Mouse (Mus musculus) forebrain, embryonic 14.5 days (tissue): Measurements from ENCODE around the gene Guk1. TPM values are rescaled to one million over a fixed set of nuclear protein-coding genes. Genes with fewer than 3 reads are reported as not detected.

ENCODE experiments used
- ATAC-seq: fragments of 200-750 bp; cut with Nextera tagmentation; 2 replicates; pipeline ENCODE4 v1.8.0; 2017; ENCODE audit warnings: mild to moderate bottlenecking, moderate library complexity
- DNase-seq: peaks from one replicate; pipeline ENCODE4 v3.0.0-alpha.2; 2015; ENCODE audit warnings: low spot score
- H3K27ac ChIP-seq: fragments of 300-500 bp; sonication (generic); 2 replicates; pipeline ENCODE4 v1.5.1; 2014; ENCODE audit warnings: low read depth, mild to moderate bottlenecking, control low read depth, low read length, moderate library complexity
- H3K27me3 ChIP-seq: fragments of 300-500 bp; sonication (generic); replicated peaks from 2 replicates; pipeline ENCODE4 v1.6.1; 2014; ENCODE audit warnings: low read length, control low read depth, mixed read lengths; ENCODE audit not compliant: control insufficient read depth, insufficient read depth
- H3K36me3 ChIP-seq: fragments of 300-500 bp; sonication (generic); 2 replicates; pipeline ENCODE4 v1.6.1; 2014; ENCODE audit warnings: low read length, control low read depth; ENCODE audit not compliant: control insufficient read depth, insufficient read depth
- H3K4me1 ChIP-seq: fragments of 300-500 bp; sonication (generic); 2 replicates; pipeline ENCODE4 v1.6.1; 2014; ENCODE audit warnings: antibody characterized with exemption, low read length, control low read depth; ENCODE audit not compliant: control insufficient read depth, insufficient read depth
- H3K4me2 ChIP-seq: fragments of 300-500 bp; sonication (generic); 2 replicates; pipeline ENCODE4 v1.6.1; 2014; ENCODE audit warnings: mild to moderate bottlenecking, control low read depth, low read length
- H3K4me3 ChIP-seq: fragments of 300-500 bp; sonication (generic); 2 replicates; pipeline ENCODE4 v1.5.1; 2014; ENCODE audit warnings: low read depth, low read length, control low read depth
- H3K9ac ChIP-seq: fragments of 300-500 bp; sonication (generic); 2 replicates; pipeline ENCODE4 v1.6.1; 2014; ENCODE audit warnings: mild to moderate bottlenecking, low read length, control low read depth, moderate library complexity
- H3K9me3 ChIP-seq: fragments of 300-500 bp; sonication (generic); replicated peaks from 2 replicates; pipeline ENCODE4 v1.6.1; 2016; ENCODE audit warnings: low read length, control low read depth, mixed read lengths; ENCODE audit not compliant: control insufficient read depth
- WGBS: fragments of 180-500 bp; shearing (Covaris S2); extraction: QIAGEN DNeasy Blood & Tissue Kit; methylation state at CpG from one replicate; pipeline ENCODE4 v1.1.7; 2014; 5-methylcytosine and 5-hydroxymethylcytosine counted together
- polyA plus RNA-seq: library from polyadenylated mRNA; unstranded; fragments of >200 nt; fragmentation: Nextera tagmentation; extraction: Ambion mirVana; gene quantifications from 2 replicates; pipeline ENCODE4 v1.2.1, GENCODE M21; 2014

Guk1 gene
- polyA plus RNA-seq, 1 experiment from 2014 or later: 199 TPM

GRCm38 (mm10) chr11:59202081-59202995 lies 10.3 kb upstream of the Guk1 start, which contains the start of gene Mrpl55:
Gene Mrpl55 (plus strand): TSS chr11:59202486.
- ATAC-seq: peak; percentile 95
- H3K27ac ChIP-seq: 0 out of 2 replicates have a peak within 1 kb of the TSS, but pooled peaks have one; percentile 35

GRCm38 (mm10) chr11:59201216-59202002 lies 9.4 kb upstream of the Guk1 start:
- 37% methylated on average over 16 of the region's 16 CpGs for WGBS
- peaks cover 11% of the 10 kb centered on the region for H3K4me1 ChIP-seq
- H3K9ac ChIP-seq: peak overlapping the region; percentile 76
- H3K27ac ChIP-seq: no peak overlapping the region
- no peaks in the 10 kb centered on the region for H3K9me3 ChIP-seq
- DNase-seq: no peak
- H3K36me3 ChIP-seq: peaks cover 23% of the 10 kb centered on the region
- peak; percentile 13 for ATAC-seq
- H3K4me3 ChIP-seq: peak overlapping the region; percentile 87
- peak overlapping the region; percentile 80 for H3K4me2 ChIP-seq
- no peaks in the 10 kb centered on the region for H3K27me3 ChIP-seq

More at GRCm38 (mm10) chr11:59202081-59202995, 10.3 kb upstream of the Guk1 start, which contains the start of gene Mrpl55:
- H3K9ac ChIP-seq: peak within 1 kb of the TSS; percentile 76
- H3K4me2 ChIP-seq: peak within 1 kb of the TSS; percentile 80
- H3K9me3 ChIP-seq: no peaks in the 10 kb centered on the region
- H3K27me3 ChIP-seq: no peaks in the 10 kb centered on the region
- H3K36me3 ChIP-seq: peaks cover 27% of the 10 kb centered on the region
- under 1% methylated on average over 63 of the region's 63 CpGs for WGBS
- H3K4me3 ChIP-seq: peak within 1 kb of the TSS; percentile 87
- peak; percentile 97 for DNase-seq
- peaks cover 11% of the 10 kb centered on the region for H3K4me1 ChIP-seq

GRCm38 (mm10) chr11:59196230-59196629 lies 4.2 kb upstream of the Guk1 start:
- no peaks in the 10 kb centered on the region for H3K9me3 ChIP-seq
- DNase-seq (no peak), ATAC-seq (no peak)
- no peak overlapping the region for H3K4me3 ChIP-seq
- H3K27ac ChIP-seq: no peak overlapping the region
- H3K9ac ChIP-seq: no peak overlapping the region
- no peaks in the 10 kb centered on the region for H3K27me3 ChIP-seq
- no peak overlapping the region for H3K4me2 ChIP-seq
- H3K36me3 ChIP-seq: no peaks in the 10 kb centered on the region
- peaks cover 2% of the 10 kb centered on the region; the same call in 1 of the 2 replicates for H3K4me1 ChIP-seq

- WGBS: under 1% methylated on average over 55 of the region's 59 CpGs
- H3K27me3 ChIP-seq: no peaks in the 10 kb centered on the region
Observed at GRCm38 (mm10) chr11:59191231-59192058, 567 bp downstream of the Guk1 start.

GRCm38 (mm10) chr11:59187706-59188105 lies 4.3 kb downstream of the Guk1 start:
- ATAC-seq (no peak), DNase-seq (no peak)
- Histone ChIP-seq H3K4me2 (no peak overlapping the region), H3K9ac (no peak overlapping the region), H3K9me3 (no peaks in the 10 kb centered on the region), H3K36me3 (peaks cover 34% of the 10 kb centered on the region), H3K4me3 (no peak overlapping the region), H3K4me1 (0 out of 2 replicates have a peak, but pooled peaks cover 2% of the 10 kb centered on the region), H3K27me3 (no peaks in the 10 kb centered on the region), H3K27ac (no peak overlapping the region)
- WGBS: 83% methylated on average over 6 of the region's 6 CpGs

More at GRCm38 (mm10) chr11:59191231-59192058, 567 bp downstream of the Guk1 start:
- 0 out of 2 replicates have a peak, but pooled peaks cover 2% of the 10 kb centered on the region for H3K4me1 ChIP-seq
- peak overlapping the region; percentile 61 for H3K4me3 ChIP-seq
- peak overlapping the region; percentile 82 for H3K9ac ChIP-seq
- ATAC-seq (peak; percentile 97), DNase-seq (peak; percentile 92)
- peak overlapping the region; percentile 86 for H3K27ac ChIP-seq
- H3K9me3 ChIP-seq: no peaks in the 10 kb centered on the region
- H3K4me2 ChIP-seq: peak overlapping the region; percentile 76
- H3K36me3 ChIP-seq: peaks cover 4% of the 10 kb centered on the region; the same call in 1 of the 2 replicates

GRCm38 (mm10) chr11:59185490-59185889 lies 6.5 kb downstream of the Guk1 start:
- Histone ChIP-seq H3K27ac (no peak overlapping the region), H3K4me3 (no peak overlapping the region), H3K27me3 (no peaks in the 10 kb centered on the region), H3K4me1 (no peaks in the 10 kb centered on the region), H3K36me3 (peaks cover 39% of the 10 kb centered on the region), H3K9ac (no peak overlapping the region), H3K9me3 (no peaks in the 10 kb centered on the region), H3K4me2 (no peak overlapping the region)
- 90% methylated on average over 5 of the region's 5 CpGs for WGBS
- DNase-seq: no peak
- ATAC-seq: no peak

- Histone ChIP-seq H3K9me3 (no peaks in the 10 kb centered on the region), H3K9ac (no peak overlapping the region), H3K36me3 (peaks cover 39% of the 10 kb centered on the region), H3K4me2 (no peak overlapping the region), H3K27ac (no peak overlapping the region), H3K4me1 (no peaks in the 10 kb centered on the region), H3K27me3 (peaks cover 5% of the 10 kb centered on the region; the same call in 1 of the 2 replicates), H3K4me3 (no peak overlapping the region)
- WGBS: 49% methylated on average over 3 of the region's 3 CpGs
- ATAC-seq: peak; percentile 61; the same call in 1 of the 2 replicates
- DNase-seq: peak; percentile 58
Observed at GRCm38 (mm10) chr11:59183821-59184220, 8.2 kb downstream of the Guk1 start.

- H3K9ac ChIP-seq: no peak within 1 kb of the TSS
- no peak within 1 kb of the TSS for H3K4me2 ChIP-seq
- peaks cover 39% of the 10 kb centered on the region for H3K36me3 ChIP-seq
- H3K9me3 ChIP-seq: no peaks in the 10 kb centered on the region
- H3K4me3 ChIP-seq: no peak within 1 kb of the TSS
- H3K27me3 ChIP-seq: peaks cover 14% of the 10 kb centered on the region
- no peak within 1 kb of the TSS for H3K27ac ChIP-seq
- ATAC-seq (no peak), DNase-seq (no peak)
- H3K4me1 ChIP-seq: no peaks in the 10 kb centered on the region
- 36% methylated on average over 3 of the region's 3 CpGs for WGBS
Observed at GRCm38 (mm10) chr11:59182864-59183331, 9.1 kb downstream of the Guk1 start, which contains the start of gene Gjc2. Gene Gjc2 (minus strand): TSS chr11:59183213.
